Comparison of ENCODE assay signal across 8 mouse cellular contexts in the genomic region with DNA sequence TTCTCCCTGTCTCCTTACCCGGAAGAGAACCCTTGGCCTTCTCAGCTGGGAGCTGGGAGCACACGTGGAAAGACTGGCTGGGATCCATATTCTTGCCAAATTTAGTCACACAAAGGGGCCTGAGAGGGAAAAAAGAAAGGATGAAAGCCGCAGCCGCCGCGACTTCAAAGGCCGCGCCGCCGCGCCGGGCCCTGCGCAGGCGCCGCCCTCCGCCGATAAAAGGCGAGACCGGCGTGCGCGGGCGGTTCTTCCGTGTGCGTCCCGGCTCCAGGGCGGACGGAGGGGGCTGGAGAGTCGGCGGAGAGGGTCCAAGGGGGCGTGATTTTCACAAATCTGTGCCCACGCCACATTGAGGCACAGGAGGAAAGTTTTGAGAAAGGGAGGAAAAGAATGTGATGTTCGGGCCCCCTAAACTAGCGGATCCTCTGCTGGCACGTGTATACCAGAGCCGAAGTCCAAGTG. TPM values are rescaled to one million over a fixed set of nuclear protein-coding genes. Genes with fewer than 3 reads are reported as not detected.
DNase-seq lines count a peak whose midpoint lies in the region; ATAC-seq and TF ChIP-seq lines count a peak whose summit lies in the region.

No protein-coding gene starts in this region.

- H3K27me3 ChIP-seq in embryonic facial prominence, embryonic 13.5 days, result peaks cover 60% of the 10 kb centered on the region
- peaks cover 66% of the 10 kb centered on the region for H3K27me3 ChIP-seq in hindbrain, embryonic 14.5 days (ENCODE audit: control insufficient read depth, insufficient read depth, low read length)
- H3K27me3 ChIP-seq in liver, embryonic 16.5 days (ENCODE audit: control insufficient read depth, insufficient read depth, low read depth, low read length), result peaks cover 69% of the 10 kb centered on the region

- intact Hi-C loops in gastrocnemius, adult 2 months (cut with DNase I), result no loop called here

- DNase-seq in gastrocnemius, adult 2 months, result peak; percentile 26
- DNase-seq in gastrocnemius, postnatal 25 days, result no peak
- DNase-seq in MN1 (ENCODE audit: low spot score), result peak; percentile 91
- peak; percentile 77 for DNase-seq in hindbrain, embryonic 14.5 days (ENCODE audit: low spot score)
- peak; percentile 31 for DNase-seq in ovary, postnatal 14 days (ENCODE audit: low spot score)
- DNase-seq in urinary bladder, postnatal 10 days (ENCODE audit: low spot score), result no peak

- 0 out of 2 replicates have a peak, but pooled peaks have one; percentile 2 for ATAC-seq in embryonic facial prominence, embryonic 13.5 days (ENCODE audit: insufficient number of reproducible peaks, insufficient read depth, low FRiP score, low TSS enrichment, low read depth)
- peak; percentile 58 for ATAC-seq in hindbrain, embryonic 14.5 days (ENCODE audit: low FRiP score)
- ATAC-seq in liver, embryonic 16.5 days (ENCODE audit: low read depth), result no peak

- TF ChIP-seq CTCF in gastrocnemius, adult 2 months (IDR thresholded peaks at IDR 0.05), result no peak

- H3K4me2 ChIP-seq in embryonic facial prominence, embryonic 13.5 days, result peak overlapping the region; percentile 95
- peak overlapping the region; percentile 53 for H3K4me2 ChIP-seq in hindbrain, embryonic 14.5 days (replicated peaks)
- H3K4me2 ChIP-seq in liver, embryonic 16.5 days (ENCODE audit: low read depth, low read length), result peak overlapping the region; percentile 50

- no peaks in the 10 kb centered on the region for H3K9me3 ChIP-seq in embryonic facial prominence, embryonic 13.5 days
- H3K9me3 ChIP-seq in hindbrain, embryonic 14.5 days (ENCODE audit: control insufficient read depth, low read length), result no peaks in the 10 kb centered on the region
- no peaks in the 10 kb centered on the region for H3K9me3 ChIP-seq in liver, embryonic 16.5 days (replicated peaks; ENCODE audit: control insufficient read depth, low read length)

- H3K27ac ChIP-seq in gastrocnemius, adult 2 months, result no peak overlapping the region
- peak overlapping the region; percentile 91 for H3K27ac ChIP-seq in embryonic facial prominence, embryonic 13.5 days
- 0 out of 2 replicates have a peak overlapping the region, but pooled peaks have one; percentile 11 for H3K27ac ChIP-seq in hindbrain, embryonic 14.5 days
- no peak overlapping the region for H3K27ac ChIP-seq in liver, embryonic 16.5 days (ENCODE audit: low read length)

- under 1% methylated on average over 36 of the region's 36 CpGs for WGBS in embryonic facial prominence, embryonic 13.5 days
- under 1% methylated on average over 36 of the region's 36 CpGs for WGBS in hindbrain, embryonic 14.5 days
- under 1% methylated on average over 36 of the region's 36 CpGs for WGBS in liver, embryonic 16.5 days (ENCODE audit: insufficient replicate concordance)

- H3K4me3 ChIP-seq in gastrocnemius, adult 2 months, result peak overlapping the region; percentile 66
- peak overlapping the region; percentile 46 for H3K4me3 ChIP-seq in embryonic facial prominence, embryonic 13.5 days
- peak overlapping the region; percentile 31 for H3K4me3 ChIP-seq in hindbrain, embryonic 14.5 days (replicated peaks; ENCODE audit: low read length)
- peak overlapping the region; percentile 38 for H3K4me3 ChIP-seq in liver, embryonic 16.5 days (ENCODE audit: low read depth, low read length)

- H3K36me3 ChIP-seq in embryonic facial prominence, embryonic 13.5 days, result no peaks in the 10 kb centered on the region
- H3K36me3 ChIP-seq in hindbrain, embryonic 14.5 days (replicated peaks; ENCODE audit: control insufficient read depth, insufficient read depth), result no peaks in the 10 kb centered on the region
- H3K36me3 ChIP-seq in liver, embryonic 16.5 days (ENCODE audit: control insufficient read depth, insufficient read depth), result no peaks in the 10 kb centered on the region

- H3K9ac ChIP-seq in embryonic facial prominence, embryonic 13.5 days, result peak overlapping the region; percentile 69
- 0 out of 2 replicates have a peak overlapping the region, but pooled peaks have one; percentile 9 for H3K9ac ChIP-seq in hindbrain, embryonic 14.5 days
- no peak overlapping the region for H3K9ac ChIP-seq in liver, embryonic 16.5 days (ENCODE audit: low read depth, low read length)

- peaks cover 44% of the 10 kb centered on the region for H3K4me1 ChIP-seq in embryonic facial prominence, embryonic 13.5 days
- H3K4me1 ChIP-seq in hindbrain, embryonic 14.5 days (replicated peaks; ENCODE audit: control insufficient read depth, insufficient read depth, low read length), result peaks cover 9% of the 10 kb centered on the region; the same call in 1 of the 2 replicates
- H3K4me1 ChIP-seq in liver, embryonic 16.5 days (ENCODE audit: control insufficient read depth, low read depth, low read length), result no peaks in the 10 kb centered on the region; the same call in 1 of the 2 replicates

RNA-seq across cellular contexts. Expression of a gene that starts 4.3 kb away (rescaled TPM):
- total RNA-seq in gastrocnemius, adult 2 months (2021), result under 1 TPM in 1 of 2 experiments, not detected in 1; 0.08 TPM
- under 1 TPM; 0.13 to 0.35 TPM for total RNA-seq in gastrocnemius, postnatal 25 days (2021)
- polyA plus RNA-seq in embryonic facial prominence, embryonic 13.5 days (2015; fragmentation: Nextera tagmentation; extraction: Ambion mirVana), result 117 and 134 TPM in 2 replicates
- 9.8 and 10.3 TPM in 2 replicates for polyA plus RNA-seq in hindbrain, embryonic 14.5 days (2014; fragmentation: Nextera tagmentation; extraction: Ambion mirVana)
- 1.6 and 2.3 TPM in 2 replicates for polyA plus RNA-seq in liver, embryonic 16.5 days (2015; fragmentation: Nextera tagmentation; extraction: Ambion mirVana)

Comparison
In these comparisons a context has a peak if more than half of its experiments do, and no peak if none do; other contexts are left out.
1. DNase-seq: peak in gastrocnemius, adult 2 months (single experiment), MN1 (single experiment), hindbrain, embryonic 14.5 days (single experiment) and ovary, postnatal 14 days (single experiment); none in gastrocnemius, postnatal 25 days (single experiment) and urinary bladder, postnatal 10 days (single experiment).
2. H3K27ac ChIP-seq: peak in embryonic facial prominence, embryonic 13.5 days (single experiment) and hindbrain, embryonic 14.5 days (single experiment); none in gastrocnemius, adult 2 months (single experiment) and liver, embryonic 16.5 days (single experiment).
3. RNA of a gene that starts 4.3 kb away (polyA plus RNA-seq): 117 to 134 TPM in embryonic facial prominence, embryonic 13.5 days; 9.8 to 10.3 TPM in hindbrain, embryonic 14.5 days and 1.6 to 2.3 TPM in liver, embryonic 16.5 days; every median in the first group is over 10 times any median in the second.
4. Peak in every context shown above with its lines, with median percentiles within 50 percentile points of each other: H3K4me3 ChIP-seq and H3K4me2 ChIP-seq.